Mouse (Mus musculus) intestine, postnatal 0 days (tissue): Measurements from ENCODE around the gene Rab35. TPM values are rescaled to one million over a fixed set of nuclear protein-coding genes. Genes with fewer than 3 reads are reported as not detected.

Source experiments
- ATAC-seq: fragments of 200-750 bp; cut with Nextera tagmentation; 2 replicates; pipeline ENCODE4 v1.8.0; 2017; ENCODE audit warnings: mild to moderate bottlenecking, moderate TSS enrichment, moderate library complexity
- H3K27ac ChIP-seq: fragments of 300-500 bp; sonication (generic); 2 replicates; pipeline ENCODE4 v1.5.1; 2014; ENCODE audit warnings: mild to moderate bottlenecking, low read depth, low read length, moderate library complexity
- H3K27me3 ChIP-seq: fragments of 300-500 bp; sonication (generic); replicated peaks from 2 replicates; pipeline ENCODE4 v1.6.1; 2014; ENCODE audit warnings: low read length, mixed read lengths; ENCODE audit not compliant: control insufficient read depth, insufficient read depth
- H3K36me3 ChIP-seq: fragments of 300-500 bp; sonication (generic); 2 replicates; pipeline ENCODE4 v1.6.1; 2014; ENCODE audit warnings: mild to moderate bottlenecking, moderate library complexity; ENCODE audit not compliant: control insufficient read depth, insufficient read depth
- H3K4me1 ChIP-seq: fragments of 300-500 bp; sonication (generic); replicated peaks from 2 replicates; pipeline ENCODE4 v1.6.1; 2014; ENCODE audit warnings: antibody characterized with exemption, low read length, mixed read lengths; ENCODE audit not compliant: control insufficient read depth, insufficient read depth
- H3K4me2 ChIP-seq: fragments of 300-500 bp; sonication (generic); replicated peaks from 2 replicates; pipeline ENCODE4 v1.6.1; 2014; ENCODE audit warnings: low read depth, mild to moderate bottlenecking, moderate library complexity
- H3K4me3 ChIP-seq: fragments of 300-500 bp; sonication (generic); 2 replicates; pipeline ENCODE4 v1.5.1; 2014; ENCODE audit warnings: low read depth, low read length
- H3K9ac ChIP-seq: fragments of 300-500 bp; sonication (generic); 2 replicates; pipeline ENCODE4 v1.6.1; 2014; ENCODE audit warnings: mild to moderate bottlenecking, low read depth, low read length
- H3K9me3 ChIP-seq: fragments of 300-500 bp; sonication (generic); 2 replicates; pipeline ENCODE4 v1.6.1; 2016; ENCODE audit warnings: mixed run types; ENCODE audit not compliant: control insufficient read depth
- CTCF ChIP-seq: sonication (generic); IDR thresholded peaks from 2 replicates; pipeline ENCODE4 v1.5.1; 2016; ENCODE audit warnings: low read depth, mild to moderate bottlenecking, control low read depth, antibody characterized with exemption, moderate library complexity
- WGBS: fragments of 180-500 bp; shearing (Covaris S2); extraction: QIAGEN DNeasy Blood & Tissue Kit; methylation state at CpG from one replicate; pipeline ENCODE4 v1.1.7; 2014; 5-methylcytosine and 5-hydroxymethylcytosine counted together
- polyA plus RNA-seq: library from polyadenylated mRNA; unstranded; fragments of >200 nt; fragmentation: Nextera tagmentation; extraction: Ambion mirVana; gene quantifications from 2 replicates; pipeline ENCODE4 v1.2.1, GENCODE M21; 2015

Rab35 gene
- polyA plus RNA-seq, 1 experiment from 2014 or later = 17.3 TPM

DNA sequence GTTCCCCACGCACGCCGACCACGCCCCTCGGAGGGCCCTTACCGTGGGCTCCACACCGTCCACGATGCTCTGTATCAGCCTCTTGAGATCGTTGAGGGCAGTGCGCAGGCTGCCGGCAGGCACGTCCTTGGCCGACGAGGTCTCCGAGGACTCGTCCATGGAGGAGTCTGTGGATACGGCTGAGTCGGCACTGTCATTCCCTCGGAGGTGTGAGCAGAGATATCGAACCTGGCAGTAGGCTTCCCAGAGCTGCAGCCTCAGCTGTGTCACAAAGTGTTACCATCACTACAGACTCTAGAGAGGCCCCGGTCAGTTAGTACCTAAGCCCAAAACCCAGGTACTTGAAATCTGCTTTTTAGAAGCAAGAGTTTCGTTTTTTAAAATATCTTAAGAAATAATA, 30.9 kb downstream of the Rab35 start:
- H3K4me1 ChIP-seq = no peaks in the 10 kb centered on the region
- H3K4me2 ChIP-seq = no peak overlapping the region
- WGBS = 74% methylated on average over 22 of the region's 22 CpGs
- no peaks in the 10 kb centered on the region for H3K36me3 ChIP-seq
- no peak for ATAC-seq
- H3K9ac ChIP-seq = no peak overlapping the region
- H3K4me3 ChIP-seq = no peak overlapping the region
- no peaks in the 10 kb centered on the region for H3K9me3 ChIP-seq
- H3K27ac ChIP-seq = no peak overlapping the region
- H3K27me3 ChIP-seq = no peaks in the 10 kb centered on the region
- no peak for TF ChIP-seq CTCF

DNA sequence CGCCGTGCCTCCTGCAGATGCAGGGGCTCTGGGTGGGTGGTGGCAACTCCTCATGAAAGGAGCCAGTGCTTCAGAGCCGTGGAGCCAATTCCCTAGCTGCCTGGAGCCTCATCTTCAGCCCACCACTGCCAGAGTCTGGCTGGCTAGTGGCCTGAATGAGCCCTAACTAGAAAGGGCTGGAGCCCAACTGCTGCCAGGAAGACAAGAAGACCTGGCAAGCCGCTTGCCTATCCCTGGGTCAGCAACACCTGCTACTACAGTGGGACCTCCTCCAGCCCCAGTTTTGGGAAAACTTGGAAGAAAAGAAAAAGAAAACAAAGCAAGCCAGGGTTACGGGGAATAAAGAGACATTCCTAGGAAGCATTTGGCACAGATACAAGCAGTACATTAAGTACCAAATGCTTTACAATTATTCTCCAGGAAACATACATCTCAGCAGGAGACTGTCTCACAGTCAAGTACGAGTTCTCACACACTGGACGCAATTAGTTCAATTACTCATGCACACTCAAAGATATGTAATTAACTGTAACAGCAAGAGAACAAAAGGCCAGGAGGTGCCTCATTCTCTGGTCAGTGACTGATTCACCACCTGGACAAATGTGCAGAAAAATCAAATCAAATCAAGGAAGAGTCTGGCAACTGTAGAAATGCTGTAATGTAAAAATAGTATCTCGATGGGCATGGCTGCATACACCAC, 34.8 kb downstream of the Rab35 start:
- H3K36me3 ChIP-seq = no peaks in the 10 kb centered on the region
- WGBS = 62% methylated on average over 8 of the region's 8 CpGs

DNA sequence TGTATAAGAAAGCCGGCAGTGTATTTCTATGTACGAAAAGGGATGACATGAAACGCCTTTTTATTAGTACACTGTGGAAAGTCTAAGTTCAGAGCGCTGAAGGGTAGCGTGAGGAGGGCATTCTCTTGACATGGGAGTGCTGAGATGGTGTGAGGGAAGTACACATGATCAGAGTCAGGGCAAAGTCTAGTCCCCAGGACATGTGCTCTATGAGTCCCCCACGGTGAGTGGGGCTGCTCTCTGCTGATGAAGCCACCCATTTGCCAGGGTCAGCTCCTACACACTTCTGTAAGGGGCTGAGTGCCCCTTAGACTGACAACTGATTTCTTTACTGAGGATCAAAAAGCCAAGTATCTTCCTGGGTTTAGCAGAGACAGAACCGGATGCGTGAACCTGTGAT, 35.5 kb downstream of the Rab35 start:
- Histone ChIP-seq H3K9me3 (no peaks in the 10 kb centered on the region), H3K9ac (no peak overlapping the region), H3K4me2 (no peak overlapping the region), H3K4me1 (no peaks in the 10 kb centered on the region), H3K27ac (no peak overlapping the region), H3K36me3 (no peaks in the 10 kb centered on the region), H3K4me3 (no peak overlapping the region), H3K27me3 (no peaks in the 10 kb centered on the region)
- no peak for TF ChIP-seq CTCF
- 59% methylated on average over 8 of the region's 8 CpGs for WGBS
- peak; percentile 50; the same call in 1 of the 2 replicates for ATAC-seq

More for the DNA sequence above, 34.8 kb downstream of the Rab35 start:
- H3K4me1 ChIP-seq = no peaks in the 10 kb centered on the region
- H3K4me2 ChIP-seq = no peak overlapping the region
- H3K27ac ChIP-seq = no peak overlapping the region
- no peaks in the 10 kb centered on the region for H3K27me3 ChIP-seq
- no peak for TF ChIP-seq CTCF
- no peak for ATAC-seq
- no peak overlapping the region for H3K4me3 ChIP-seq
- no peak overlapping the region for H3K9ac ChIP-seq
- no peaks in the 10 kb centered on the region for H3K9me3 ChIP-seq

DNA sequence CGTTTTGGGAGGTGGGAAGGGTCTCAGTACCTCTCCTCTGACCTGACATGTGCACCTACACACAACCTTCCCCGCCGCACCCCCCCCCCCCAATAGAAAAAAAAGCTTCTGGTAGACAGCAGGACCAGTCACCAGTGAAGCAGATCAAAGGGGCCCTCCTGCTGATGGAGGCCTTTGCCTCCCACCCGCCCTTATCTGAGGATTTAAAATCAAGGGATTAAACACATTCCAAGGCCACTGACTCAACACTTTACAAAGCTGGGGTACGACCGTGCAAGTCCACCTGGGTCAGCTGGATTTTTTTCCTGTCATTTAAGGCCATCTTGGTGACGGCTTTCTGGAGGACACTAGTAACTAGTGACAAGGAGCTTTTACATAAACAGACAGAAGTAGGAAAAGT, 36.2 kb downstream of the Rab35 start:
- Histone ChIP-seq H3K9me3 (no peaks in the 10 kb centered on the region), H3K36me3 (no peaks in the 10 kb centered on the region), H3K4me3 (no peak overlapping the region), H3K27me3 (no peaks in the 10 kb centered on the region), H3K4me1 (no peaks in the 10 kb centered on the region), H3K27ac (no peak overlapping the region; the same call in 1 of the 2 replicates), H3K4me2 (no peak overlapping the region), H3K9ac (no peak overlapping the region)
- WGBS = 22% methylated on average over 7 of the region's 7 CpGs
- ATAC-seq = no peak
- TF ChIP-seq CTCF = no peak

DNA sequence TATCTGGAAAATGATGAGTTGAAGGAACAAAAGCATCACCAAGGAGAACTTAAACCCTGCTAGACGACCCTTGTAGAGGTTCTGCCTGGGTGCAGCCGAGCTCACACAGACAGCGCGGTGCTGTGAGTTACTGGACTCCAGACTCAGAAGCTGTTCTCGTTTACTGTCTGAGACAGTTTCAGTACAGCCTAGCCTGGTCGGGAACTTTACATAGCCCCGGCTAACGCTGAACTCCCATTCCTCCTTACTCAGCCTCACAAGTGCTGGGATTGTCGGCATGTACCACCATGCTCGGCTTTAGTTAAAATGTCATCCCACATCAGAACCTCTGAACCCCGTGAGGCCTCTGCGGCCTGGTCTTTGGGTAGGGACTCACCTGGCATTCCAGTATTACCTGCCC, 37.3 kb downstream of the Rab35 start:
- ATAC-seq = no peak
- Histone ChIP-seq H3K27me3 (no peaks in the 10 kb centered on the region), H3K4me2 (no peak overlapping the region), H3K4me3 (no peak overlapping the region), H3K9ac (no peak overlapping the region), H3K4me1 (no peaks in the 10 kb centered on the region), H3K36me3 (no peaks in the 10 kb centered on the region), H3K27ac (no peak overlapping the region), H3K9me3 (no peaks in the 10 kb centered on the region)
- 87% methylated on average over 12 of the region's 12 CpGs for WGBS
- TF ChIP-seq CTCF = no peak

DNA sequence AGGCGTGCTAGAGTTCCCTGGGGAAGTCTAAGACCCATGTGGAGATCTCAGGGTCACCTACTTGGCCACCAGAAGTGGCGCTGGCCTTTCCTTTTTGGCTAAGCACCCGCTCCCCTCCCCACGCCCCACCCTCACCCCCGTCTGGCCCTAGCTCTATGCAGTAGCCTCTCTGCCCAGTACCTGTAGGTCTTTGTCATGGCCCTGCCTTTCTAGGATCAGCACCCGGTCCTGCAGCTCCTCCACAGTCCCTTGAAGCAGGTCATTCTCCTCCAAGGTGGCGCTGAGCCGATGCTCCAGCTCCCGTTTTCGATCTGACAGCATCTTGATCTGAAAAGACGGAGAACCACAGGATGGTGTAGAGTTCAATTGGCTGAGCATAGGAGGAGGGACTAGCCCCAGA, 38.3 kb downstream of the Rab35 start:
- no peaks in the 10 kb centered on the region for H3K27me3 ChIP-seq
- H3K4me3 ChIP-seq = no peak overlapping the region
- no peaks in the 10 kb centered on the region for H3K9me3 ChIP-seq
- TF ChIP-seq CTCF = no peak
- H3K27ac ChIP-seq = no peak overlapping the region
- no peak for ATAC-seq
- no peak overlapping the region for H3K4me2 ChIP-seq
- WGBS = 71% methylated on average over 11 of the region's 11 CpGs
- H3K9ac ChIP-seq = no peak overlapping the region
- H3K4me1 ChIP-seq = no peaks in the 10 kb centered on the region
- no peaks in the 10 kb centered on the region for H3K36me3 ChIP-seq
